Mouse (Mus musculus): ENCODE measurements at regions not wholly inside any gene's neighbourhood (a gene's known extent, or its start where the extent isn't known, plus 50 kb on each side); places are given as distances from the start of the nearest gene placed in this dataset.

DNA sequence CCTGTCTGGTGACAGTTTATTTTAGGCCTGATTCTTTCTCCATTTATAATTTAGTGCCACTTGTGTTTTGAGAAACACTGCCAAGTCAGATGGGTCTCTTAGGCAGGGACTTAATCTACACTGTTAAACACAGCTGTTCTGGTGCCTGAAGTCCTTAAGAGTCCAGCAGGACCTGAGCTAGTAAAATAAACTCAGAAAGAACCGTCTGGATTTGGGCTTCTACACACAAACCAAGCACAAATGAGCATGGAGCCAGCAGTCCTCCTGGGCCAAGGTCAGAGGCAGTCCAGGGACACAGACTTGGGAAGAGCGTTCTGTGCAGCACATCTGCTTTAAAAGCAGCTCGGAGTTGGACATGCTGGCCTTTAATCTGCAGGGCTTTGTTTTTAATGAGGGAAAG, 87.6 kb upstream of the Ccdc122 start:
- no peaks in the 10 kb centered on the region for H3K9me3 ChIP-seq (replicated peaks; ENCODE audit: control insufficient read depth, insufficient read depth, low read length, poor library complexity, severe bottlenecking)
- H3K4me3 ChIP-seq (ENCODE audit: low read depth, low read length), result no peak overlapping the region
- H3K27ac ChIP-seq (ENCODE audit: insufficient read depth, low read length), result no peak overlapping the region
- H3K4me1 ChIP-seq (ENCODE audit: control insufficient read depth, insufficient read depth, low read length), result peaks cover 2% of the 10 kb centered on the region
- no peaks in the 10 kb centered on the region for H3K36me3 ChIP-seq (ENCODE audit: control insufficient read depth, insufficient read depth, low read length, poor library complexity, severe bottlenecking)
- H3K27me3 ChIP-seq (ENCODE audit: control insufficient read depth, insufficient read depth, low read length, poor library complexity, severe bottlenecking), result no peaks in the 10 kb centered on the region
- no peak overlapping the region for H3K9ac ChIP-seq (ENCODE audit: low read depth, poor library complexity, severe bottlenecking)
- no peak for TF ChIP-seq CTCF (IDR thresholded peaks at IDR 0.05; ENCODE audit: low read depth, low read length)
- no peak for TF ChIP-seq POLR2A (IDR thresholded peaks at IDR 0.05; ENCODE audit: insufficient read depth, low read length)
- no peak for TF ChIP-seq EP300 (IDR thresholded peaks at IDR 0.05; ENCODE audit: insufficient read depth, low read depth, low read length)

DNA sequence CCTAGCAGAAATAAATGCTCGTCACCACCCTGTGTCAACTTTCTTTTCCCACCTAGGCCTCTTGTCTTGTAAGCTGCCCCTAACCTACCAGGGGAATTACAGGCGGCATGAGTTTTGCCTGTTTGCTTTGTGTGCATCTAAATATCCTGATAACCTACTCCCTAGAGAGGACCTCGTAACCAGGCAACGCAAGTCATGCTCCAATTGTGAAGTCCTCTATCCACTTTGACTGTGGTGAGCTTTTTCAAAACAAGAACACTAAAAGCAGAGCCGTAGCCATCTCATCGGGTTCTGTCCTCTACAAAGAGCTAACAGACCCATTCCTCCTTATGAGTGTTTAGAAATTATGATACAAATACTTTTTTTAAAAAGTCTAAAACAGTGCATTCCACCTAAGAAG, 88.1 kb upstream of the Ccdc122 start:
- no peak overlapping the region for H3K27ac ChIP-seq (ENCODE audit: insufficient read depth, low read length)
- no peaks in the 10 kb centered on the region for H3K36me3 ChIP-seq (ENCODE audit: control insufficient read depth, insufficient read depth, low read length, poor library complexity, severe bottlenecking)
- no peak overlapping the region for H3K4me3 ChIP-seq (ENCODE audit: low read depth, low read length)
- peaks cover 2% of the 10 kb centered on the region for H3K4me1 ChIP-seq (ENCODE audit: control insufficient read depth, insufficient read depth, low read length)
- H3K9me3 ChIP-seq (replicated peaks; ENCODE audit: control insufficient read depth, insufficient read depth, low read length, poor library complexity, severe bottlenecking), result no peaks in the 10 kb centered on the region
- no peak overlapping the region for H3K9ac ChIP-seq (ENCODE audit: low read depth, poor library complexity, severe bottlenecking)
- no peaks in the 10 kb centered on the region for H3K27me3 ChIP-seq (ENCODE audit: control insufficient read depth, insufficient read depth, low read length, poor library complexity, severe bottlenecking)
- no peak for TF ChIP-seq EP300 (IDR thresholded peaks at IDR 0.05; ENCODE audit: insufficient read depth, low read depth, low read length)
- no peak for TF ChIP-seq CTCF (IDR thresholded peaks at IDR 0.05; ENCODE audit: low read depth, low read length)
- TF ChIP-seq POLR2A (IDR thresholded peaks at IDR 0.05; ENCODE audit: insufficient read depth, low read length), result no peak

DNA sequence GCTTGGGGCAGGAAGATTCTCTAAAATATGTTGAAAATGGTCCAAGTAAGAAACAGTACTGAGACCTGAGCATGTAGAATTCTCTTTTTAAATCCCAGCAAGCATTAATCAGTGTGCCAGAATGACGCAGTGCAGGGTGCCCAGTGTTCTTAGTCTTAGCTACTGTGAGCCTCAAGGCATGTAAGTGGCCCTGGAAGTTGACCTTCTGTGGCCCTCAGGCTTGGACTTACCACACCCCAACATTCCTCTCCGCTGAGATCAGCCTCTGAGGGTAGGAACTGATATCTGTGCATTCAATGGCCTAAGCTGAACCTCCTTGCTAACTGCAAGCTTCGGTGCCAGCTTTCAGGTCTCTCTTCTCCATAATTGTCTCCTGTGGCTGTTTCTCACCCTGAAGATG, 89.4 kb upstream of the Ccdc122 start:
- Histone ChIP-seq H3K27ac (ENCODE audit: insufficient read depth, low read length) (no peak overlapping the region), H3K4me3 (ENCODE audit: low read depth, low read length) (no peak overlapping the region), H3K9me3 (replicated peaks; ENCODE audit: control insufficient read depth, insufficient read depth, low read length, poor library complexity, severe bottlenecking) (no peaks in the 10 kb centered on the region), H3K27me3 (ENCODE audit: control insufficient read depth, insufficient read depth, low read length, poor library complexity, severe bottlenecking) (no peaks in the 10 kb centered on the region), H3K4me1 (ENCODE audit: control insufficient read depth, insufficient read depth, low read length) (peaks cover 2% of the 10 kb centered on the region), H3K9ac (ENCODE audit: low read depth, poor library complexity, severe bottlenecking) (no peak overlapping the region), H3K36me3 (ENCODE audit: control insufficient read depth, insufficient read depth, low read length, poor library complexity, severe bottlenecking) (no peaks in the 10 kb centered on the region)
- 0 out of 2 replicates have a peak, but pooled peaks have one; percentile 36 for TF ChIP-seq EP300 (IDR thresholded peaks at IDR 0.05; ENCODE audit: insufficient read depth, low read depth, low read length)
- TF ChIP-seq POLR2A (IDR thresholded peaks at IDR 0.05; ENCODE audit: insufficient read depth, low read length), result no peak

DNA sequence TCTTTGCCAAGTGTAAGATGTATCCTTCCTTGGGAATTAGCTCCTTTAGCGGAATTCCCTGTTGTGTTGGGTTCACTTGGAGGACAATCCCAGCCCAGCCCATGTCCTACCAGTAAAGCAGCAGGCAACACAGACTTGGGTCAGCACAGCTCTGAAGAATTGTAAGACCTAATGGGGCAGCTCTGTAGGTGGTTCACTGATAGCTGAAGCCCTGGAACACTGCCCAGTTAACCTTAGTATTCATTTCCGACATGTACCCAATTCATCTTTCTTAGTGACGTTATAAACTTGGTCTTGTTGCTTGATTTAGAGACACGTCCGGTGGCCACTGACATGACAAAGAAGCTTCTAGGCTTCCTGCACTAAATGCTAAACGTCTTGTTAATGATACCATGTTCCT, 90.9 kb upstream of the Ccdc122 start:
- Histone ChIP-seq H3K27me3 (ENCODE audit: control insufficient read depth, insufficient read depth, low read length, poor library complexity, severe bottlenecking) (no peaks in the 10 kb centered on the region), H3K27ac (ENCODE audit: insufficient read depth, low read length) (no peak overlapping the region), H3K36me3 (ENCODE audit: control insufficient read depth, insufficient read depth, low read length, poor library complexity, severe bottlenecking) (no peaks in the 10 kb centered on the region), H3K4me1 (ENCODE audit: control insufficient read depth, insufficient read depth, low read length) (peaks cover 2% of the 10 kb centered on the region), H3K9me3 (replicated peaks; ENCODE audit: control insufficient read depth, insufficient read depth, low read length, poor library complexity, severe bottlenecking) (no peaks in the 10 kb centered on the region), H3K9ac (ENCODE audit: low read depth, poor library complexity, severe bottlenecking) (no peak overlapping the region), H3K4me3 (ENCODE audit: low read depth, low read length) (no peak overlapping the region)
- no peak for TF ChIP-seq EP300 (IDR thresholded peaks at IDR 0.05; ENCODE audit: insufficient read depth, low read depth, low read length)
- TF ChIP-seq POLR2A (IDR thresholded peaks at IDR 0.05; ENCODE audit: insufficient read depth, low read length), result no peak
- TF ChIP-seq CTCF (IDR thresholded peaks at IDR 0.05; ENCODE audit: low read depth, low read length), result no peak

DNA sequence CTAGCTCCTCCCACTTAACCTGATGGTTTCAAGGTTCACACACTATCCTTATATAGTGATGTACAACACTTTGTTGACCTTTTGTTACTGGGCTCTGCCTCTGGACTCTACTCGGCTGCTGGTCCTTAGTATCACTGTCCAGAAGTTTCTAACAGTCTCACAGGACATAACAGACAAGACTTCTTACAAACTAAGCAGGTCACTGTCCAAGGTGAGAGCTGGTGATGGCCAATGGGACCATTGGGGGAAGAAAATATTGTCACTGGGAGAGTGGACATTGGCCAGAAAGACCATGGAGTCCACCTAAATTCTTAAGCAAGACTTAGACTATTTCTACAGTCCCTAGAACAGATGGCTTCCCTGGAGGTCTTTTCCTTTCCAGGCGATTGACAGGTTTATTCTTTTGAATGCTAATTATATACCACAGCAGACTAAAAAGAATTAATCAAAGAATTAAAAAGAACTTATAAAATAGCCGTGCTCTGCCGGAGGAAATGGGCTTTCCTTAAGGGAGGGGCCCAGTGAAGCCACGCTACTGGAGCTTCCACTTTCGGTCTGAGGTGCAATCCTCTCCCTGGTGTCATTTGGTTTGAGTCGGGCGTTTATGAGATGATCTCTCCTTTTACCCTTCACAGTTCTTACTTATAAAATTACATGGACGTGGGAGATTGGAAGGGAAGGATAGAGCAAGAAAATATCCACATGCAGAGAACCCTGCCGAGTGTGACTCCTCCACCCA, 94.9 kb upstream of the Ccdc122 start:
- TF ChIP-seq CTCF (IDR thresholded peaks at IDR 0.05; ENCODE audit: low read depth, low read length) (no peak), POLR2A (IDR thresholded peaks at IDR 0.05; ENCODE audit: insufficient read depth, low read length) (no peak), EP300 (IDR thresholded peaks at IDR 0.05; ENCODE audit: insufficient read depth, low read depth, low read length) (no peak)

DNA sequence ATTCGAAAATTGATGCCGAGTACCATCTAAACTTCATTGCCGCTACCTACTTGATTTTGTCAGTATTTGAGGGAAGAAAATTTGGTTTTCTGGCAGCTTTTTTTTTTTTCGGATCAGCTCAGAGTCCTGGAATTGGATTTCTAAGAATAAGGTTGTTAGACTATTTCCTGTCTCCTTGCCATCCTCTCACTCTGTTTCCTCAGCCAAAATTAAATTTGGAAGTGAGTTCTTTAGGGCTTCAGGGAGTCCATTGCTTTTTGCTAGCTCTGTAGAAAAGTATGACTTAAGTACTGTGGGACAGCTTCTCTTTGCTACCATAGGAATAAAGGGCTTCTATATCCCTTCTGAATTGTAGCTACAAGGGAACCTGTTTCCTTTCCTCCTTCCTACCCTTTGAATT, 96.1 kb upstream of the Ccdc122 start:
- TF ChIP-seq POLR2A (IDR thresholded peaks at IDR 0.05; ENCODE audit: insufficient read depth, low read length), result no peak
- TF ChIP-seq CTCF (IDR thresholded peaks at IDR 0.05; ENCODE audit: low read depth, low read length), result no peak
- no peak for TF ChIP-seq EP300 (IDR thresholded peaks at IDR 0.05; ENCODE audit: insufficient read depth, low read depth, low read length)
- Histone ChIP-seq H3K27ac (ENCODE audit: insufficient read depth, low read length) (no peak overlapping the region), H3K9ac (ENCODE audit: low read depth, poor library complexity, severe bottlenecking) (no peak overlapping the region), H3K36me3 (ENCODE audit: control insufficient read depth, insufficient read depth, low read length, poor library complexity, severe bottlenecking) (no peaks in the 10 kb centered on the region), H3K4me3 (ENCODE audit: low read depth, low read length) (no peak overlapping the region), H3K9me3 (replicated peaks; ENCODE audit: control insufficient read depth, insufficient read depth, low read length, poor library complexity, severe bottlenecking) (no peaks in the 10 kb centered on the region), H3K4me1 (ENCODE audit: control insufficient read depth, insufficient read depth, low read length) (no peaks in the 10 kb centered on the region), H3K27me3 (ENCODE audit: control insufficient read depth, insufficient read depth, low read length, poor library complexity, severe bottlenecking) (no peaks in the 10 kb centered on the region)

More for the DNA sequence above, 94.9 kb upstream of the Ccdc122 start:
- Histone ChIP-seq H3K9ac (ENCODE audit: low read depth, poor library complexity, severe bottlenecking) (no peak overlapping the region), H3K27ac (ENCODE audit: insufficient read depth, low read length) (no peak overlapping the region), H3K4me1 (ENCODE audit: control insufficient read depth, insufficient read depth, low read length) (no peaks in the 10 kb centered on the region), H3K36me3 (ENCODE audit: control insufficient read depth, insufficient read depth, low read length, poor library complexity, severe bottlenecking) (no peaks in the 10 kb centered on the region), H3K9me3 (replicated peaks; ENCODE audit: control insufficient read depth, insufficient read depth, low read length, poor library complexity, severe bottlenecking) (no peaks in the 10 kb centered on the region), H3K4me3 (ENCODE audit: low read depth, low read length) (no peak overlapping the region), H3K27me3 (ENCODE audit: control insufficient read depth, insufficient read depth, low read length, poor library complexity, severe bottlenecking) (no peaks in the 10 kb centered on the region)

Measured in ES-Bruce4 (cell line).